Mouse (Mus musculus): ENCODE measurements around the gene Carmil3.

GRCm38 (mm10) chr14:55477421-55477820 lies 13.0 kb upstream of the Carmil3 start:
- TF ChIP-seq CTCF (IDR thresholded peaks at IDR 0.05; ENCODE audit: low read depth) (no peak), EP300 (optimal IDR thresholded peaks at IDR 0.05) (no peak)
